26 mouse cellular contexts compared by ENCODE assay signal in genomic region chr4:106443182-106443581, GRCm38 (mm10). TPM values are rescaled to one million over a fixed set of nuclear protein-coding genes. Genes with fewer than 3 reads are reported as not detected.
DNase-seq lines count a peak whose midpoint lies in the region; ATAC-seq and TF ChIP-seq lines count a peak whose summit lies in the region.
"Had no signal": no experiment of that assay in that cellular context is flagged by ENCODE, and none has a peak within 500 bp of the region (broad histone marks: within the 10 kb centered on the region; RNA-seq: fewer than 3 reads in every experiment).

No protein-coding gene starts in this region.

- no peak overlapping the region for H3K27ac ChIP-seq in forebrain, postnatal 0 days (ENCODE audit: low read depth, low read length)
- no peak overlapping the region for H3K27ac ChIP-seq in forebrain, embryonic 11.5 days (ENCODE audit: low read depth, low read length)
- no peak overlapping the region for H3K27ac ChIP-seq in liver, embryonic 12.5 days
- H3K27ac ChIP-seq in liver, embryonic 11.5 days (ENCODE audit: low read depth, low read length) = no peak overlapping the region
- H3K27ac ChIP-seq in hindbrain, postnatal 0 days = peak overlapping the region; percentile 15; the same call in 1 of the 2 replicates
- H3K27ac ChIP-seq in midbrain, postnatal 0 days (ENCODE audit: low read depth, low read length) = no peak overlapping the region
- no peak overlapping the region for H3K27ac ChIP-seq in forebrain, embryonic 13.5 days
- H3K27ac ChIP-seq: embryonic facial prominence, embryonic 12.5 days; heart, embryonic 10.5 days; hindbrain, embryonic 15.5 days; kidney, embryonic 15.5 days; midbrain, embryonic 12.5 days; stomach, postnatal 0 days had no signal

- TF ChIP-seq CTCF in forebrain, postnatal 0 days (IDR thresholded peaks at IDR 0.05; ENCODE audit: low read depth) = 0 out of 2 replicates have a peak, but pooled peaks have one; percentile 9
- TF ChIP-seq CTCF in hindbrain, postnatal 0 days (IDR thresholded peaks at IDR 0.05; ENCODE audit: low read depth) = peak; percentile 14; the same call in 1 of the 2 replicates
- TF ChIP-seq CTCF in midbrain, postnatal 0 days (IDR thresholded peaks at IDR 0.05) = peak; percentile 15; the same call in 1 of the 2 replicates

- no peak for DNase-seq in forebrain, postnatal 0 days
- DNase-seq in forebrain, embryonic 11.5 days (ENCODE audit: low spot score) = no peak
- no peak for DNase-seq in liver, embryonic 11.5 days (ENCODE audit: low spot score)
- peak; percentile 18 for DNase-seq in hindbrain, postnatal 0 days (ENCODE audit: low spot score)
- no peak for DNase-seq in midbrain, postnatal 0 days (ENCODE audit: low spot score)
- DNase-seq: kidney, postnatal 4 days; layer of hippocampus, adult 9-11 months; lung, embryonic 14.5 days; lung, postnatal 36 days; right cerebral cortex, adult 18-20 months had no signal

- H3K36me3 ChIP-seq in forebrain, postnatal 0 days (ENCODE audit: insufficient read depth) = peaks cover 29% of the 10 kb centered on the region
- no peaks in the 10 kb centered on the region; the same call in 1 of the 2 replicates for H3K36me3 ChIP-seq in forebrain, embryonic 11.5 days (ENCODE audit: control insufficient read depth, insufficient read depth, low read length)
- H3K36me3 ChIP-seq in liver, embryonic 12.5 days = peaks cover 73% of the 10 kb centered on the region
- H3K36me3 ChIP-seq in liver, embryonic 11.5 days (ENCODE audit: control insufficient read depth, insufficient read depth, low read length) = peaks cover 22% of the 10 kb centered on the region
- peaks cover 37% of the 10 kb centered on the region for H3K36me3 ChIP-seq in hindbrain, postnatal 0 days (ENCODE audit: insufficient read depth, low read length)
- peaks cover 39% of the 10 kb centered on the region for H3K36me3 ChIP-seq in midbrain, postnatal 0 days (ENCODE audit: insufficient read depth, low read length)
- H3K36me3 ChIP-seq in forebrain, embryonic 13.5 days (ENCODE audit: poor library complexity, severe bottlenecking) = peaks cover 48% of the 10 kb centered on the region

- H3K27me3 ChIP-seq in forebrain, postnatal 0 days (ENCODE audit: insufficient read depth, low read length) = no peaks in the 10 kb centered on the region
- H3K27me3 ChIP-seq in forebrain, embryonic 11.5 days (ENCODE audit: control insufficient read depth, insufficient read depth, low read length) = no peaks in the 10 kb centered on the region
- no peaks in the 10 kb centered on the region for H3K27me3 ChIP-seq in liver, embryonic 12.5 days (replicated peaks)
- no peaks in the 10 kb centered on the region for H3K27me3 ChIP-seq in liver, embryonic 11.5 days (replicated peaks; ENCODE audit: control insufficient read depth, insufficient read depth, low read length)
- H3K27me3 ChIP-seq in hindbrain, postnatal 0 days (ENCODE audit: insufficient read depth, low read length) = no peaks in the 10 kb centered on the region
- H3K27me3 ChIP-seq in midbrain, postnatal 0 days (ENCODE audit: insufficient read depth, low read length) = no peaks in the 10 kb centered on the region
- H3K27me3 ChIP-seq in forebrain, embryonic 13.5 days = no peaks in the 10 kb centered on the region
- H3K27me3 ChIP-seq: embryonic facial prominence, embryonic 12.5 days; hindbrain, embryonic 15.5 days; kidney, embryonic 15.5 days; midbrain, embryonic 12.5 days had no signal

- no peaks in the 10 kb centered on the region for H3K4me1 ChIP-seq in forebrain, postnatal 0 days (ENCODE audit: insufficient read depth)
- H3K4me1 ChIP-seq in forebrain, embryonic 11.5 days (replicated peaks; ENCODE audit: control insufficient read depth, insufficient read depth, low read length) = no peaks in the 10 kb centered on the region
- peaks cover 4% of the 10 kb centered on the region; the same call in 1 of the 2 replicates for H3K4me1 ChIP-seq in liver, embryonic 12.5 days
- no peaks in the 10 kb centered on the region for H3K4me1 ChIP-seq in liver, embryonic 11.5 days (replicated peaks; ENCODE audit: control insufficient read depth, insufficient read depth, low read length)
- no peaks in the 10 kb centered on the region for H3K4me1 ChIP-seq in hindbrain, postnatal 0 days (ENCODE audit: insufficient read depth, low read length)
- no peaks in the 10 kb centered on the region for H3K4me1 ChIP-seq in midbrain, postnatal 0 days (ENCODE audit: insufficient read depth, low read length)
- no peaks in the 10 kb centered on the region for H3K4me1 ChIP-seq in forebrain, embryonic 13.5 days
- H3K4me1 ChIP-seq: embryonic facial prominence, embryonic 12.5 days; hindbrain, embryonic 15.5 days; kidney, embryonic 15.5 days; midbrain, embryonic 12.5 days had no signal

- no peak overlapping the region for H3K4me3 ChIP-seq in forebrain, postnatal 0 days (ENCODE audit: low read depth, low read length)
- H3K4me3 ChIP-seq in forebrain, embryonic 11.5 days (ENCODE audit: low read depth, low read length) = no peak overlapping the region
- H3K4me3 ChIP-seq in liver, embryonic 12.5 days = no peak overlapping the region
- no peak overlapping the region for H3K4me3 ChIP-seq in liver, embryonic 11.5 days (ENCODE audit: low read depth, low read length)
- no peak overlapping the region for H3K4me3 ChIP-seq in hindbrain, postnatal 0 days (ENCODE audit: low read length)
- H3K4me3 ChIP-seq in midbrain, postnatal 0 days (ENCODE audit: low read depth, low read length) = no peak overlapping the region
- no peak overlapping the region for H3K4me3 ChIP-seq in forebrain, embryonic 13.5 days
- H3K4me3 ChIP-seq: embryonic facial prominence, embryonic 12.5 days; heart, embryonic 10.5 days; hindbrain, embryonic 15.5 days; kidney, embryonic 15.5 days; midbrain, embryonic 12.5 days had no signal

- no peak overlapping the region for H3K9ac ChIP-seq in forebrain, postnatal 0 days
- no peak overlapping the region for H3K9ac ChIP-seq in forebrain, embryonic 11.5 days (ENCODE audit: low read length)
- no peak overlapping the region for H3K9ac ChIP-seq in liver, embryonic 12.5 days
- no peak overlapping the region for H3K9ac ChIP-seq in liver, embryonic 11.5 days (ENCODE audit: low read depth, low read length)
- H3K9ac ChIP-seq in hindbrain, postnatal 0 days (replicated peaks; ENCODE audit: low read length) = no peak overlapping the region
- H3K9ac ChIP-seq in midbrain, postnatal 0 days (replicated peaks; ENCODE audit: low read length, poor library complexity, severe bottlenecking) = no peak overlapping the region
- no peak overlapping the region for H3K9ac ChIP-seq in forebrain, embryonic 13.5 days
- H3K9ac ChIP-seq: embryonic facial prominence, embryonic 12.5 days; hindbrain, embryonic 15.5 days; kidney, embryonic 15.5 days; lung, embryonic 14.5 days; midbrain, embryonic 12.5 days had no signal

- no peak overlapping the region for H3K4me2 ChIP-seq in forebrain, postnatal 0 days (ENCODE audit: low read depth)
- H3K4me2 ChIP-seq in forebrain, embryonic 11.5 days (ENCODE audit: low read depth, low read length, severe bottlenecking) = no peak overlapping the region
- no peak overlapping the region for H3K4me2 ChIP-seq in liver, embryonic 12.5 days
- no peak overlapping the region for H3K4me2 ChIP-seq in liver, embryonic 11.5 days
- H3K4me2 ChIP-seq in hindbrain, postnatal 0 days (ENCODE audit: low read depth, low read length) = no peak overlapping the region
- H3K4me2 ChIP-seq in midbrain, postnatal 0 days (ENCODE audit: low read depth, low read length, poor library complexity, severe bottlenecking) = no peak overlapping the region
- no peak overlapping the region for H3K4me2 ChIP-seq in forebrain, embryonic 13.5 days
- H3K4me2 ChIP-seq: embryonic facial prominence, embryonic 12.5 days; hindbrain, embryonic 15.5 days; kidney, embryonic 15.5 days; lung, embryonic 14.5 days; midbrain, embryonic 12.5 days had no signal

- ATAC-seq in forebrain, postnatal 0 days = no peak; the same call in 1 of the 2 replicates
- no peak for ATAC-seq in forebrain, embryonic 11.5 days (replicated peaks; ENCODE audit: low FRiP score)
- ATAC-seq in liver, embryonic 12.5 days = peak; percentile 20; the same call in 1 of the 2 replicates
- ATAC-seq in liver, embryonic 11.5 days (replicated peaks; ENCODE audit: low FRiP score) = no peak
- 0 out of 2 replicates have a peak, but pooled peaks have one; percentile 24 for ATAC-seq in hindbrain, postnatal 0 days
- ATAC-seq in midbrain, postnatal 0 days (ENCODE audit: low FRiP score) = no peak
- ATAC-seq in forebrain, embryonic 13.5 days = no peak
- ATAC-seq: intestine, postnatal 0 days had no signal

- WGBS in forebrain, postnatal 0 days = 83% methylated on average over 6 of the region's 6 CpGs
- 87% methylated on average over 6 of the region's 6 CpGs for WGBS in forebrain, embryonic 11.5 days
- 84% methylated on average over 6 of the region's 6 CpGs for WGBS in liver, embryonic 12.5 days (ENCODE audit: insufficient replicate concordance)
- 78% methylated on average over 6 of the region's 6 CpGs for WGBS in liver, embryonic 11.5 days
- WGBS in hindbrain, postnatal 0 days = 67% methylated on average over 6 of the region's 6 CpGs
- WGBS in midbrain, postnatal 0 days = 82% methylated on average over 6 of the region's 6 CpGs
- WGBS in forebrain, embryonic 13.5 days = 86% methylated on average over 6 of the region's 6 CpGs

- no peaks in the 10 kb centered on the region for H3K9me3 ChIP-seq in forebrain, postnatal 0 days (ENCODE audit: low read length)
- no peaks in the 10 kb centered on the region for H3K9me3 ChIP-seq in forebrain, embryonic 11.5 days (ENCODE audit: control insufficient read depth, low read length)
- H3K9me3 ChIP-seq in liver, embryonic 12.5 days (replicated peaks) = no peaks in the 10 kb centered on the region
- H3K9me3 ChIP-seq in liver, embryonic 11.5 days (ENCODE audit: control insufficient read depth, low read length) = no peaks in the 10 kb centered on the region
- H3K9me3 ChIP-seq in hindbrain, postnatal 0 days (ENCODE audit: low read length) = no peaks in the 10 kb centered on the region
- no peaks in the 10 kb centered on the region for H3K9me3 ChIP-seq in midbrain, postnatal 0 days (ENCODE audit: low read length)
- no peaks in the 10 kb centered on the region for H3K9me3 ChIP-seq in forebrain, embryonic 13.5 days (replicated peaks)
- H3K9me3 ChIP-seq: embryonic facial prominence, embryonic 12.5 days; heart, embryonic 10.5 days; hindbrain, embryonic 15.5 days; kidney, embryonic 15.5 days; midbrain, embryonic 12.5 days had no signal

RNA-seq across cellular contexts. Expression of gene Pcsk9, which starts 20.9 kb away (rescaled TPM):
- 5.5 and 5.6 TPM in 2 replicates for total RNA-seq in forebrain, postnatal 0 days (2014; rRNA removed)
- 3.7 and 4.0 TPM in 2 replicates for polyA plus RNA-seq in forebrain, postnatal 0 days (2015; fragmentation: Nextera tagmentation; extraction: Ambion mirVana)
- polyA plus RNA-seq in forebrain, embryonic 11.5 days (2014; fragmentation: Nextera tagmentation; extraction: Ambion mirVana) = 3.9 and 4.8 TPM in 2 replicates
- 83.2 and 88.0 TPM in 2 replicates for polyA plus RNA-seq in liver, embryonic 12.5 days (2016; fragmentation: Nextera tagmentation; extraction: Ambion mirVana)
- polyA plus RNA-seq in liver, embryonic 11.5 days (2014; fragmentation: Nextera tagmentation; extraction: Ambion mirVana) = 71.5 and 75.4 TPM in 2 replicates
- 38.8 and 48.7 TPM in 2 replicates for total RNA-seq in hindbrain, postnatal 0 days (2014; rRNA removed)
- 18.8 and 20.3 TPM in 2 replicates for polyA plus RNA-seq in hindbrain, postnatal 0 days (2015; fragmentation: Nextera tagmentation; extraction: Ambion mirVana)
- total RNA-seq in midbrain, postnatal 0 days (2014; rRNA removed) = 5.3 and 10.1 TPM in 2 replicates
- polyA plus RNA-seq in midbrain, postnatal 0 days (2015; fragmentation: Nextera tagmentation; extraction: Ambion mirVana) = 3.1 and 3.3 TPM in 2 replicates
- 1.1 and 2.5 TPM in 2 replicates for polyA plus RNA-seq in forebrain, embryonic 13.5 days (2015; fragmentation: Nextera tagmentation; extraction: Ambion mirVana)
- total RNA-seq: adrenal gland, adult 18-20 months; gastrocnemius, adult 18-20 months had no signal

RNA-seq across cellular contexts. Expression of gene Bsnd, which starts 48.9 kb away (rescaled TPM):
- total RNA-seq in forebrain, postnatal 0 days (2014; rRNA removed) = not detected in 2 replicates
- polyA plus RNA-seq in forebrain, postnatal 0 days (2015; fragmentation: Nextera tagmentation; extraction: Ambion mirVana) = not detected in 2 replicates
- polyA plus RNA-seq in forebrain, embryonic 11.5 days (2014; fragmentation: Nextera tagmentation; extraction: Ambion mirVana) = not detected in 2 replicates
- polyA plus RNA-seq in liver, embryonic 12.5 days (2016; fragmentation: Nextera tagmentation; extraction: Ambion mirVana) = not detected in 2 replicates
- polyA plus RNA-seq in liver, embryonic 11.5 days (2014; fragmentation: Nextera tagmentation; extraction: Ambion mirVana) = not detected in 2 replicates
- not detected in 2 replicates for total RNA-seq in hindbrain, postnatal 0 days (2014; rRNA removed)
- not detected in 2 replicates for polyA plus RNA-seq in hindbrain, postnatal 0 days (2015; fragmentation: Nextera tagmentation; extraction: Ambion mirVana)
- 0.09 TPM in 1 of 2 replicates, not detected in the other for total RNA-seq in midbrain, postnatal 0 days (2014; rRNA removed)
- polyA plus RNA-seq in midbrain, postnatal 0 days (2015; fragmentation: Nextera tagmentation; extraction: Ambion mirVana) = not detected in 2 replicates
- polyA plus RNA-seq in forebrain, embryonic 13.5 days (2015; fragmentation: Nextera tagmentation; extraction: Ambion mirVana) = not detected in 2 replicates
- total RNA-seq: adrenal gland, adult 18-20 months; gastrocnemius, adult 18-20 months; left cerebral cortex, adult 8-10 months had no signal
- polyA plus RNA-seq: cortical plate, adult 2 months; embryonic facial prominence, embryonic 12.5 days; heart, postnatal 0 days; intestine, postnatal 0 days; limb, embryonic 14.5 days; lung, embryonic 14.5 days; midbrain, embryonic 12.5 days; neural tube, embryonic 11.5 days had no signal

Comparison
In these comparisons a context has a peak if more than half of its experiments do, and no peak if none do; other contexts are left out.
1. ATAC-seq: peak in liver, embryonic 12.5 days (single experiment) and hindbrain, postnatal 0 days (single experiment); none in forebrain, postnatal 0 days (single experiment), forebrain, embryonic 11.5 days (single experiment), liver, embryonic 11.5 days (single experiment), midbrain, postnatal 0 days (single experiment) and forebrain, embryonic 13.5 days (single experiment).
2. Peak in every context shown above with its lines, with median percentiles within 50 percentile points of each other: CTCF ChIP-seq.